Mouse (Mus musculus) lung, embryonic 15.5 days (tissue): Measurements from ENCODE around the gene Fat2. TPM values are rescaled to one million over a fixed set of nuclear protein-coding genes. Genes with fewer than 3 reads are reported as not detected.
A peak's percentile ranks its signal among the peaks of the same experiment; 100 is the strongest.

ENCODE experiments used
- ATAC-seq: fragments of 200-750 bp; cut with Nextera tagmentation; 2 replicates; pipeline ENCODE4 v1.8.0; 2017; ENCODE audit warnings: moderate number of reproducible peaks, borderline replicate concordance; ENCODE audit not compliant: low FRiP score, low TSS enrichment; ENCODE audit errors: extremely low read depth
- H3K27ac ChIP-seq: fragments of 300-500 bp; sonication (generic); 2 replicates; pipeline ENCODE4 v1.5.1; 2015; ENCODE audit warnings: moderate library complexity, mild to moderate bottlenecking, inconsistent platforms
- H3K27me3 ChIP-seq: fragments of 300-500 bp; sonication (generic); 2 replicates; pipeline ENCODE4 v1.6.1; 2015; ENCODE audit warnings: inconsistent platforms
- H3K36me3 ChIP-seq: fragments of 300-500 bp; sonication (generic); 2 replicates; pipeline ENCODE4 v1.6.1; 2015; ENCODE audit warnings: inconsistent platforms
- H3K4me1 ChIP-seq: fragments of 300-500 bp; sonication (generic); 2 replicates; pipeline ENCODE4 v1.6.1; 2015; ENCODE audit warnings: inconsistent platforms
- H3K4me2 ChIP-seq: fragments of 300-500 bp; sonication (generic); 2 replicates; pipeline ENCODE4 v1.6.1; 2015; ENCODE audit warnings: inconsistent platforms, mild to moderate bottlenecking, moderate library complexity
- H3K4me3 ChIP-seq: fragments of 300-500 bp; sonication (generic); 2 replicates; pipeline ENCODE4 v1.5.1; 2015; ENCODE audit warnings: mild to moderate bottlenecking, inconsistent platforms
- H3K9ac ChIP-seq: fragments of 300-500 bp; sonication (generic); 2 replicates; pipeline ENCODE4 v1.6.1; 2015; ENCODE audit warnings: inconsistent platforms
- H3K9me3 ChIP-seq: fragments of 300-500 bp; sonication (generic); 2 replicates; pipeline ENCODE4 v1.6.1; 2016; ENCODE audit warnings: inconsistent platforms
- WGBS: fragments of 180-500 bp; shearing (Covaris S2); methylation state at CpG from one replicate; pipeline ENCODE4 v1.1.7; 2015; 5-methylcytosine and 5-hydroxymethylcytosine counted together
- polyA plus RNA-seq: library from polyadenylated mRNA; unstranded; fragments of >200 nt; fragmentation: Nextera tagmentation; extraction: Ambion mirVana; gene quantifications from 2 replicates; pipeline ENCODE4 v1.2.1, GENCODE M21; 2015

Gene Fat2
- polyA plus RNA-seq, 1 experiment from 2014 or later: 0.41 TPM

GRCm38 (mm10) chr11:55209032-55209431, 127.3 kb downstream of the Fat2 start:
- Histone ChIP-seq H3K9me3 (no peaks in the 10 kb centered on the region), H3K9ac (no peak overlapping the region), H3K27me3 (no peaks in the 10 kb centered on the region), H3K27ac (no peak overlapping the region), H3K36me3 (no peaks in the 10 kb centered on the region), H3K4me2 (no peak overlapping the region), H3K4me1 (peaks cover 15% of the 10 kb centered on the region), H3K4me3 (no peak overlapping the region)
- ATAC-seq: no peak
- WGBS: 57% methylated on average over 2 of the region's 2 CpGs

- no peak for ATAC-seq
- Histone ChIP-seq H3K9ac (no peak overlapping the region), H3K27ac (no peak overlapping the region), H3K4me1 (peaks cover 14% of the 10 kb centered on the region), H3K9me3 (no peaks in the 10 kb centered on the region), H3K4me2 (no peak overlapping the region), H3K27me3 (no peaks in the 10 kb centered on the region), H3K36me3 (no peaks in the 10 kb centered on the region), H3K4me3 (no peak overlapping the region)
- 51% methylated on average over 6 of the region's 6 CpGs for WGBS
Measured at GRCm38 (mm10) chr11:55208001-55208690, 128.2 kb downstream of the Fat2 start.

- Histone ChIP-seq H3K27ac (no peak overlapping the region), H3K4me3 (peak overlapping the region; percentile 84), H3K36me3 (no peaks in the 10 kb centered on the region), H3K4me1 (peaks cover 7% of the 10 kb centered on the region), H3K27me3 (no peaks in the 10 kb centered on the region), H3K9ac (peak overlapping the region; percentile 78), H3K9me3 (no peaks in the 10 kb centered on the region), H3K4me2 (peak overlapping the region; percentile 98)
- ATAC-seq: peak; percentile 50; the same call in 1 of the 2 replicates
- WGBS: 2% methylated on average over 17 of the region's 17 CpGs
Measured at GRCm38 (mm10) chr11:55204602-55205001, 131.8 kb downstream of the Fat2 start.

- Histone ChIP-seq H3K9ac (peak within 1 kb of the TSS; percentile 78), H3K9me3 (no peaks in the 10 kb centered on the region), H3K4me2 (peak within 1 kb of the TSS; percentile 98), H3K27ac (no peak within 1 kb of the TSS), H3K36me3 (no peaks in the 10 kb centered on the region), H3K4me3 (peak within 1 kb of the TSS; percentile 84), H3K4me1 (peaks cover 7% of the 10 kb centered on the region), H3K27me3 (no peaks in the 10 kb centered on the region)
- ATAC-seq: peak; percentile 93
- under 1% methylated on average over 31 of the region's 31 CpGs for WGBS
Measured at GRCm38 (mm10) chr11:55204159-55204596, 132.2 kb downstream of the Fat2 start, which contains the start of gene Slc36a1. Slc36a1 (plus strand) TSS chr11:55204350.

Other genes with a start within 250 kb of the Fat2 start
- 18.4 and 21.3 TPM in 2 replicates for gene Gm2a, start 238.4 kb downstream of the Fat2 start, polyA plus RNA-seq
- gene Slc36a3, start 184.9 kb downstream of the Fat2 start, polyA plus RNA-seq: not detected in 2 replicates
- 3.0 and 3.7 TPM in 2 replicates for gene Slc36a2, start 151.5 kb downstream of the Fat2 start, polyA plus RNA-seq
- 2.0 and 2.6 TPM in 2 replicates for gene Slc36a1, start 132.2 kb downstream of the Fat2 start, polyA plus RNA-seq
- 1,944 and 2,059 TPM in 2 replicates for gene Sparc, start 86.6 kb upstream of the Fat2 start, polyA plus RNA-seq
- 531 and 546 TPM in 2 replicates for gene Atox1, start 124.7 kb upstream of the Fat2 start, polyA plus RNA-seq
- gene G3bp1, start 133.1 kb upstream of the Fat2 start, polyA plus RNA-seq: 180 and 181 TPM in 2 replicates